Mouse (Mus musculus) brain, adult 2 months (tissue): ENCODE results near the gene Lhx3.

Experiments
- DNase-seq: peaks from one replicate; pipeline ENCODE4 v3.0.0; 2011; ENCODE audit warnings: low read depth, low spot score

Lhx3 gene

GRCm38 (mm10) chr2:26208126-26208789 lies at the start of gene Lhx3:
Gene Lhx3, minus strand, starts transcription at chr2:26208289.
- peak; percentile 47 for DNase-seq

GRCm38 (mm10) chr2:26257315-26258096 lies 49.4 kb upstream of the Lhx3 start:
- no peak for DNase-seq

GRCm38 (mm10) chr2:26254816-26255215 lies 46.7 kb upstream of the Lhx3 start:
- DNase-seq: no peak

- DNase-seq: no peak
Measured at GRCm38 (mm10) chr2:26252514-26253206, 44.6 kb upstream of the Lhx3 start.

GRCm38 (mm10) chr2:26247531-26247930 lies 39.4 kb upstream of the Lhx3 start:
- no peak for DNase-seq

GRCm38 (mm10) chr2:26240841-26241240 lies 32.8 kb upstream of the Lhx3 start:
- DNase-seq: no peak

GRCm38 (mm10) chr2:26240330-26240729 lies 32.2 kb upstream of the Lhx3 start:
- peak; percentile 58 for DNase-seq

- DNase-seq: peak; percentile 91
Measured at GRCm38 (mm10) chr2:26237290-26237782, 29.2 kb upstream of the Lhx3 start, which contains the start of gene Qsox2. Gene Qsox2, minus strand, starts transcription at chr2:26237525.

DNA sequence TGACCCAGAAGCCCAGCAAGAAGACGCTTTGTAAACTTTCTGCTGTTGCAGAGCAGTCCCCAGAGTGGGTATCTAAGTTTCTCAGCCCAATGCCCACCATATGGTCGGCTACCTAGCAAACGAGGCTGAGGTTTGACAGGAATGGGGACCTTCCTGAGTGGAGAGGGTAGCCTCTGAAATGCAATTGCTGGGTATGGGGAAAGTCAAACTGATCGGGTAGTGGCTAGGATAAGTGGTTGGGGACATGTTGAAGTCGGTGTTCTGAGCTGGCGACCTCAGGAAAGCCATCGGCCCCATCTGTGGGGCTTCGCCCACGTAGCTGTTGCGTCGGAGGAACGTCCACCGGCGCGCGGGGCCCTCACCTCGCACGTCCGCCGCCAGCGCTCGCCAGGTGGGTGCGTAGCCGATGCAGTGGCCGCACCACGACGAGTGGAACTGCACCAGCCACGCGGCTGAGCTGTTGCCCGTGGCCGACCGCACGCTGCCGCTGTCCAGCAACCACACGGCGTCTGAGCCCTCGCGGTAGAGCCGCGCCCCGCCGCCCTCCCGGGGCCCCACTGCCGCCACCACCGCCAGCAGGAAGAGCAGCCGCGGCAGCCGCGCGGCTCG lies 28.7 kb upstream of the Lhx3 start:
- peak; percentile 60 for DNase-seq

DNA sequence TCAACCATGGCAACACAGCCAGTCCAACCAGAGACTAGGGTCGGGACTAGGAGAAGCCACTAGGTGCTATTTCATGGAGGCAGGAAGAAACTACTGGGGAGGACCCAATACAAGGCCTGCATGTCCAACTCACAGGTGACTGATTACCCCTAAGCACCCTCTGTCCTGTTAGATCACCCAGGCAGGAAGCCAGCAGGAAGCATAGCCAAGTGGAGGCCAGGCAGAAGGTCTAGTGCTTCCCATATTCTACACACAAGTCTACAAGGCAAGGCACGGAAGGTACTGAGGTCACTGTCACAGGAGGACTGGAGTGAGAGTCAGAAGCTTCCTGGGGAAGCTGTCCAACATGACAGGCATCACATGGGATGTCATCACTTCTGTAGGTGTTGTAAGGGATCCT lies 26.7 kb upstream of the Lhx3 start:
- no peak for DNase-seq

DNA sequence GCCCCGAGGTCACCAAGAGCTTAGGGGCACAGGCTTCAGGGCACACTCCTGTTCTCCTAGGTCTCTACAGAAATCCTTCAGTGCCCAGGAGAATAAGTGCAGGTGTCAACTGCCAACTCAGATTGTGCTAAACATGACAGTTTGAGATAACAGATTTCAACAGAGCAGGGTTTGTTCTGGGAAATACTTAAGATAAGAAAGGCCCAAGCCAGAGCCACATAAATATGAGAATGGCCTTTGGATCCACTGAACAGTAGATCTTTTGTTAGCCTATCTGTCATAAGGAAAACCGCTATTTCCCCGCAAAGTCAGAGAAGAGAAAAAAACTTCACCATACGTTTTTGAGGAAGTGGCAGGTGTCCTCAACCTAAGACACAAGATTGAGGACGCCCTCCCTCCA lies 26.2 kb upstream of the Lhx3 start:
- DNase-seq: no peak

GRCm38 (mm10) chr2:26231366-26231765 lies 23.3 kb upstream of the Lhx3 start:
- DNase-seq: peak; percentile 72

- DNase-seq: peak; percentile 84
Measured at GRCm38 (mm10) chr2:26230253-26230652, 22.2 kb upstream of the Lhx3 start.

DNA sequence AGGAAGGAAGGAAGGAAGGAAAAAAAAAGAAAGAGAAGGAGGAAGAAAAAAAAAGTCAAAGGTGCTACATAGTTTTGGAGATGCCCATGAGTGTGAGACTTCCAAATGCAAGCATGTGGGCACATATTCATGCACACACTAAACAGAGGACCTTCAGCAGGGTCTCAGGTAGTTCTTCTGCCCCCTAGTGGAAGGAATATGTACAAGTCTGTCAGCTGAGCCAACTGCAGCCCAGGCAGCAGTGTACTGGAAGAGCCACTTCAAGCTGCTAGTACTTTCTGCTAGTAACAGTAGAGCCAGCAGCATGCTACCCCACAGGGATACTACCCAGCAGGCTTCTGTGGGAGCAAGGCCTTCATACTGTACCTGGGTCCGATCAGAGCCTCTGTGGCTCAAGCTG lies 19.7 kb upstream of the Lhx3 start:
- DNase-seq: peak; percentile 89

DNA sequence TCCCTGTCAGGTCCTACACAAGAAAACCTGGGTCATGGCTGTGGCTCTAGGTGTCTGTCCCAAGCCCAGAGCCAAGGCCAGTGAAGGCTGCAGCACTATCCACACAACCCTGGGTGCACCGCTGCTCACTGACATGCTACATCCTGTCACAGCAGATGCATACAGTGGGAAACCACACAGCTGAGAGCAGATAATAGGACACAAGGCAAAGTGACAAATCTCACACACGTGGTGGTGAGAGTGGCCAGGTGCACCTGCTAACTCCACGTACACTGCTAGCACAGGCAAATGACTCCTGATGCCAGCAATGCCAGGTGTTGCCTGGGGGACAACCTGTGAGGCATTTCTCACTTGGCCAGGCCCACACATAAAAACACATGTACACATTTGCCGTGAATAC lies 17.2 kb upstream of the Lhx3 start:
- no peak for DNase-seq

DNA sequence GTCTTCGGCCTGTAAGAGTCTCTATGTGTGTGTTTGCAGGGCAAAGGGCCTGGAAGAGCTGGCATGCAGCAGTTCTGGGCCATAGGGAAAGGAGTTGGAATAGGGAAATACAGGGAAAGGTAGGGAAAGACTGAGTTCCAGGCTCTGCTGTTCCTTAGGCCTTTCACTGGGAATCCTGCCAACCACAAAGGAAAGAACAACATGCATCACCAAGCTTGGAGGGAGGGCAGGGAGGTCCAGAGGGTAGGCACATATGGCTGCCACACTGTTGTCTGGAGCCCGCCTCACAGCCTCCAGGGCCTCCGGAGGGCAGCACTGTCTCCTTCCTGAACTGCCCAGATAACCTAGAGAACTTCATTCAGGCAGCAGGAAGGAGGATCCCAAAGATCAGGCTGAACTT lies 15.9 kb upstream of the Lhx3 start:
- peak; percentile 86 for DNase-seq

DNA sequence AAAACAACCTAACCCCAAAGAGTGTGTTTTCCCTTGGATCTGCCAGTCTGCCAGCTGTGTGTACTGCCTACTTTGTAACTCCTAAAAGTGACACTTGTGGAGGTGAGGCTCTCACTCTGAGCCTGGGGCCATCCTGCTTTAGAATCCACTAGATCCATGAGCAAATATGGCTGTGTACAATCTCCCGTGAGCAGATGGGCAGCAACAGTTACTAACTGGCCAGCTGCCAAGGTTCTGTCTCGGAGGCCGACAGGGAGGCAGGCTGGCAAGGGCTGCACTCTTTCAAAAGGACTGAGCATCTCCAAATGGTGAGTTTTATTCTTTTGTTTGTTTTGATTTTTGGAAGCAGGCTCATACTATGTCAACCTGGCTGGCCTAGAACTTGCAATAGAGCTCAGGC lies 6.4 kb upstream of the Lhx3 start:
- DNase-seq: peak; percentile 92

DNA sequence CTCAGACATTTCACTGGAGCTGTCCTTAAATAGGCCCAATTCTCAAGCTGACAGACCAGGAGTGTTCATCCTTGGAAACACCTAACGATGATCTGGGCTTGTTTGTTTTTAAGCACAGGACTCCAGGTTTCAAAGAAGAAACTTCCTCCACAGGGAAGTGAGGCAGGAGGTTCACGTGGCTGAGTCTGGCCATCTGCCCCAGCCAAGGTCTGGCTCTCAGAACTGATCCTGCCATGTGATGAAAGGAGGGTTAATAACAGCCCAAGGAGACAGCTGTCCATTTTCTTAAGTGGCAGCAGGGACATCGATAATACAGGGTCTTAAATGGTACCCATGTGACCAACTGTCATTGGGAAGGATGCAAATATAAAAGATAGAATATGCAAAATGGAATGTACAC lies 1.5 kb upstream of the Lhx3 start:
- DNase-seq: no peak

DNA sequence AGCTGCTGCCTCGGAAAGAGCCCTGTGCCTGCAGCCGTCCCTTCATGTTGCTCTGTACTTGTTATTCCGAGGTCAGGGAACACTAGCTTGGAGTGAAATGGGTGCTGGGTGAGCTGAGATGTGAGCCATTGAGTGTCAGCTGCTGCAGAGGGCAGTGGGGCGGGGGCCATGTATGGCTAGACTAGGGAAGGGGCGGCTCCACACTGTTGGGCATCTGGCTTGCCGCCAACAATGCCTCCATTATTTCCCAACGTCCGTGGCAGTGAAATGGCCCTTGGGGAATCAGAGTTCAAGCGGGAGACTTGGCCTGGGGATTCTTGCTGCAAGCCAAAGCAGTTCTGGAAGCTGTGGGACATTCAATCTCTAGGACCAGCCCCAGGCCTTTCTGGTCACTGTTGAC lies 530 bp downstream of the Lhx3 start:
- no peak for DNase-seq

DNA sequence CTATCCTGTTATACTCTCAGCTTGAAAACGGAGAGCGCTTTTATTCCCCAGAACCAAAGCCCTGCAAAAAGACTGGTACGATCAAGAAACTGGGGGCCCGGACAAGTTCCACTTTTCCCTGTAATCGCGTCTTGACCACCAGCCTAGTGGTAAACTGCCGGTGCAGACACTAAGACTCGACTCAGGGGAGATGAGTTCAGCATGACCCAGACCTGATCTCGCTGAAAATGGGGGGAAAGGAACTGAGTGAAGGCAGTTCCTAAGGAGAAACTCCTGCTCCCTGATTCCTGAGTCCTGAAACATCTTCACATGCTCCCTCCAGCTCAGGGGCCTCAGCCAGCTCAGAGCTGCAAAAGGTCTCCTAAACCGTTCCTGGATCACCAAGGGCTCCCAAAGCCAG lies 2.3 kb downstream of the Lhx3 start:
- DNase-seq: no peak

DNA sequence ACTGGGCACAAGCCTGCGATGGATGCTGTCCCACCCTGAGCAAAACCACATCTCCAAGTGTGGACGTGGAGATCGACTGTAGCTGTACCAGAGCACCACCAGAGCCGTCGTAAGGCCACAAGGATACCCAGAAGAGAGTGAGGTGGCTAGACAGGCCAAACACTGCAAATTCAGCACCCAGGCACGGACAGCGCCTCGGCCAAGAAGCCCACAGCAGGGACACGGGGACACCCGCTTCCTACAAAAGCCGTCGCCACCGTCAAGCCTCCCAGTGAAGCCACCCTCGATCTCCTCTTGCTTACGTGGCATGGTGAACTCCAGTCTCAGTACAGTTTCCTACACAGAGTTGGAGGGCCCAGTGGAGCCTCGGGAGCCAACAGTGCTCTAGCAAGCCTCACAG lies 3.0 kb downstream of the Lhx3 start:
- DNase-seq: no peak
